Mouse (Mus musculus) erythroblast, embryonic 14.5 days (primary cell): ENCODE results near the gene Mdm1.
"Not testable (repeated sequence)": the region's sequence is repeated elsewhere in the genome, so short reads cannot be mapped to it uniquely, and the experiment has no call there.

Source experiments
- GATA1 ChIP-seq: IDR thresholded peaks from 2 replicates; pipeline ENCODE4 v1.6.1; 2012; ENCODE audit warnings: low read length, inconsistent platforms, mixed read lengths
- TAL1 ChIP-seq: IDR thresholded peaks from 3 replicates; pipeline ENCODE4 v1.6.1; 2012; ENCODE audit warnings: low read length, inconsistent platforms, mixed read lengths

- not testable (repeated sequence) for TF ChIP-seq TAL1, GATA1
Measured at GRCm38 (mm10) chr10:118175542-118175941, 33.9 kb downstream of the Mdm1 start.
